Mouse (Mus musculus) Patski (cell line): ENCODE measurements at regions not wholly inside any gene's neighbourhood (a gene's known extent, or its start where the extent isn't known, plus 50 kb on each side); places are given as distances from the start of the nearest gene placed in this dataset.
"Not testable (repeated sequence)": the region's sequence is repeated elsewhere in the genome, so short reads cannot be mapped to it uniquely, and the experiment has no call there.

Experiments used
- ATAC-seq: fragments of 100-300 bp; one replicate; pipeline ENCODE4 v1.8.0; 2021
- CTCF ChIA-PET: fragments of 350-600 bp; sonication (Branson Sonifier 250); formaldehyde crosslinking; loops from one replicate; lab custom pipeline; 2022; ENCODE audit warnings: inconsistent platforms; lab: Charles Lee
- POLR2A ChIA-PET: fragments of 350-600 bp; sonication (Branson Sonifier 250); formaldehyde crosslinking; loops from one replicate; lab custom pipeline; 2022; ENCODE audit warnings: antibody characterized with exemption, inconsistent platforms; lab: Charles Lee
- DNase-seq: peaks from one replicate; pipeline ENCODE4 v3.0.0-alpha.2; 2011; ENCODE audit warnings: low read depth, low spot score
- H3K27me3 ChIP-seq: fragments of 371-371 bp; one replicate; pipeline ENCODE4 v1.5.1; 2021
- CTCF ChIP-seq: fragments of 100-300 bp; IDR thresholded peaks from one replicate; pipeline ENCODE4 v1.5.1; 2021
- in situ Hi-C: fragments of 300-500 bp; cut with MboI; formaldehyde crosslinking; loops from 3 replicates; pipeline ENCODE4 v1.11.1; 2018; ENCODE audit warnings: low pct_unique_long_range_greater_than_20kb, mixed read lengths

DNA sequence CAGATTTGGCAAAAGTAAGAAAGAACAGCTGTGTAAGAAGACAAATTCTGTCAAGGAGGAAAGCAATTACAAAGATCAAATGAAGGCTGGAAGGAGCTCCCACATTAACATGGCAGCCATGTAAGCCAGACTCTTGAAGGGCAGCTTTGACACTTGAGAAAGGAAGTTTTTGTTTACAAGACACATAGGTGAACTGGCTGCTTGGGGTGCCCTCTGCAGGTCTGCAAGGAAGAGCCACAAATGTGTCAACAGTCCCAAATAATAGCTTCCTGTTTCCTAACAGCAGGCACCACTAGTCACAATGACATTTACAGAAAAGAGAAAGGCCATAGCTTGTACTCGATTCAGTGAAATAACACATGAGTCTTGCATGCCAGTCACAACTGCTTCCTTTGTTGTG lies 256.6 kb upstream of the Olfr1507 start:
- in situ Hi-C loops, ATAC-seq, POLR2A ChIA-PET, CTCF ChIA-PET, H3K27me3 ChIP-seq, DNase-seq: not testable (repeated sequence)

DNA sequence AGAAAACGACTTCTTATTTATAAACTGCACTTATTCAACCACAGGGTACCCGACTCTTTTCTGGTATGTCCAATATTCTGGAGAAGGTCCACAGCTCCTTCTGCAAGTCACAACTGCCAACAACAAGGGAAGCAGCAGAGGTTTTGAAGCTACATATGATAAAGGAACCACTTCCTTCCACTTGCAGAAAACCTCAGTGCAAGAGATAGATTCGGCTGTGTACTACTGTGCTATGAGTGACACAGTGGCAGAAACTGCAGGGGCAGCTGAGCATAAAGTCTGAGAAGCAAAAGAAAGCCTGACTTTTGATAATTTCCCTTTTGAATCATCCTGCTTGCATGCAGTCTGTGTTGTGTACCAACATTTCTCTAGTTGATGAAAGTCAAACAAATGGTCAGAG lies 231.1 kb upstream of the Olfr1507 start:
- POLR2A ChIA-PET, in situ Hi-C loops, CTCF ChIA-PET, ATAC-seq, DNase-seq, H3K27me3 ChIP-seq: not testable (repeated sequence)

DNA sequence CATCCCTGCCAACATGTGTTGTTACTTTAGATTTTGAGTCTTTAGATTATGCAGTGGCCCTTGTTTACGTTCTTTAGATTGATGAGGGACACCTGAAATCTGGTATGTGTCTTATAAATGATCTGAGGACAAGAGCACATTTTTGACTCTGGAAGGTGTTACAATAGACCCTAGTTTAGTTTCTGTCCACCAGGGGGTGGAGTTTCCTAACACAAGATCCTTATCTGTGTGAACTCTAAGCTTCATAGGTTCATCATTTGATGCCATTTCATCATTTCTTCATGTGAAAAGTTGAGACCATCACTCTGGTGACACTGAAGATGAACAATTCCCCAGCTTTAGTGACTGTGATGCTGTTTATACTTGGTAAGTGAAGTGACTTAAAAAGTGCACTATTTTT lies 229.4 kb upstream of the Olfr1507 start:
- DNase-seq, in situ Hi-C loops, ATAC-seq, POLR2A ChIA-PET, H3K27me3 ChIP-seq, CTCF ChIA-PET: not testable (repeated sequence)

DNA sequence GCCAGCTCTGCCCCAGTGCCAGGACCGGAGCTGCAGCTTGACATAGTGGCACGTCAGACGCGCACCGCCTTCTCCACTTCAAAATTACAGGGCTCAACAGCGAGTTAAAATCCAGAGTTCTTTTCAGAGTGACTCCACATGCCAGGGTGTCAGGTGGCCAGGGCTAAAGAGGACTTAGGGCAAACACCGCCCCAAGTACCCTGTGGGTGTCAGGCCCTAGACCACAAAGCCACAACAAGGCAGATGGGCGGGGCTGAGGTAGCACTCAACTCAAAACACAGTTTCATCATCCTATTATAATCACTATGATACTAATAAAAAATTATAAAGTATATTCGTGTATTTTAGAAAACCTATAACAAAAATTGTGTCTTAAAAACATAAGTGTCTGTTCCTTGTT lies 225.1 kb upstream of the Olfr1507 start:
- CTCF ChIA-PET, result no interaction called here

DNA sequence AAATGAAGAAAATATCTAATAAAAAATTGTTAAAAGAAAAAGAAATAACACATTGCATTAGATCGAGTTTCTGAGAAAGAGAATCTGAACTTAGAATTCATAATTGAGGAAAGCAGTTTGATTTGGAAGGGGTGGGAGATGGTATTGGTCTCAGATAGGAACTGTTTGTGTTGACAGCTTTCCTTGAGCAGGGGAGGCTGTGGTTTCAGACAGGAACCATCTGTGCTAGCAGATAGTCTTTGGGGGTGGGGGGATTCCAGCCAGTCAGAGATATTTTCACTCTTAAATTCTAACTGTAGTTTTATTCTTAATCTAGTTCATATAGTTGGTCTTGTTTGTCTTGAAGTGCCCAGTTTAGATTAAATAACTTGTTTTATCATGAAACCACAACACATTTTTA lies 205.3 kb upstream of the Olfr1507 start:
- POLR2A ChIA-PET, DNase-seq, in situ Hi-C loops, H3K27me3 ChIP-seq, CTCF ChIA-PET, ATAC-seq: not testable (repeated sequence)

More for the DNA sequence above, 225.1 kb upstream of the Olfr1507 start:
- DNase-seq (no peak), ATAC-seq (no peak)
- no peaks in the 10 kb centered on the region for H3K27me3 ChIP-seq
- POLR2A ChIA-PET, result no interaction called here
- in situ Hi-C loops, result no loop called here
- no peak for TF ChIP-seq CTCF

DNA sequence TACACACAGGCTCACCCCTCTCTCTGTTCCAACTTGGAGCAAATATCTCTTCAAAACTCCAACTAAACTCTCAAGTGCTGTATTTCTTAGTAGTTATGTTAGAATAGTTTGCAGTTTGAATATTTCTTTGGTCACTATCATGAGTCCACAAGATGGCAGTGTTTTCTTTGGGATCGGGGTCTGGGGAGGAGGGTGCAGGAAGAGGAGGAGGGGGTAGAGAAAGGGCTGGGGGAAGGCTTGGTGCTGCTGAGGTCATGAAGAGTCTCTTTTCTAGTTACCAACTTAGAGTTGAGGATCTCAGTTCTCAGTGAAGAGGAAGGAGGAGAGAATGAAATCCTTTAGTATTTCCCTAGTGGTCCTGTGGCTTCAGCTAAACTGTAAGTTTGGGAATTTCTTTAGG lies 188.1 kb upstream of the Olfr1507 start:
- ATAC-seq, DNase-seq, H3K27me3 ChIP-seq, POLR2A ChIA-PET, in situ Hi-C loops, CTCF ChIA-PET: not testable (repeated sequence)

DNA sequence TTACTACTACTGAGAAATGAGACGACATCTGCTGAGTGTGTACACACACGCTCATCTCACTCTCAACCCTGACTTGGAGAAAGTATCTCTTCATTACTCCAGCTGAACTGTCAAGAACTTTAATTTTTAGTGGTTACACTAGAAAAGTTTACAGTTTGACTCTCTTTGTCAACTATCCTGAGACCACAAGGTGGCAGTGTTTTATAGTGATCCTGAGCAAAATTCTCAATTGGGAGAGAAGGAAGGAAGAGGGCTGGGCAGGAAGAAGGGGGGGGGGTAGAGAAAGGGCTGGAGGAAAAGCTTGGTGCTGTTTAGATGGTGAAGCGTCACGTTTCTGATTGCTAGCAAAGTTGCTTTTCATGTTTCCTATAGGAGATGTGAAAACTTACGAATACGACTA lies 158.8 kb upstream of the Olfr1507 start:
- ChIA-PET POLR2A (no interaction called here), CTCF (no interaction called here)
- DNase-seq (no peak), ATAC-seq (no peak)
- no peaks in the 10 kb centered on the region for H3K27me3 ChIP-seq
- peak; percentile 14 for TF ChIP-seq CTCF
- in situ Hi-C loops, result no loop called here

DNA sequence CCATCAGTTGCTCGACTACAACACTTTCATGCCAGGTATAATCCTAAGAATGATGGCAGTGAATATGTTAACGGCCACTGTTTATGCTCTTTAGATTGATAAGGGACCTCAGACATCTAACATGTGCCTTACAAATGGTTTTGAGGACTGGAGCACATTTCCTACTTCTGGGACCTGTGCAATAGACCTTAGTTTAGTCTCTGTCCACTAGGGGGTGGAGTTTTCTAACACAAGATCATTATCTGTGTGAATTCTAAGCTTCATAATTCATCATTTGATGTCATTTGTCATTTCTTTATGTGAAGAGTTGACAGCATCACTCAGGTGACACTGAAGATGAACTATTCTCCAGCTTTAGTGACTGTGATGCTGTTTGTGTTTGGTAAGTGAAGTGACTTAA lies 142.6 kb upstream of the Olfr1507 start:
- POLR2A ChIA-PET, result no interaction called here
- no peak for ATAC-seq
- in situ Hi-C loops, result no loop called here

DNA sequence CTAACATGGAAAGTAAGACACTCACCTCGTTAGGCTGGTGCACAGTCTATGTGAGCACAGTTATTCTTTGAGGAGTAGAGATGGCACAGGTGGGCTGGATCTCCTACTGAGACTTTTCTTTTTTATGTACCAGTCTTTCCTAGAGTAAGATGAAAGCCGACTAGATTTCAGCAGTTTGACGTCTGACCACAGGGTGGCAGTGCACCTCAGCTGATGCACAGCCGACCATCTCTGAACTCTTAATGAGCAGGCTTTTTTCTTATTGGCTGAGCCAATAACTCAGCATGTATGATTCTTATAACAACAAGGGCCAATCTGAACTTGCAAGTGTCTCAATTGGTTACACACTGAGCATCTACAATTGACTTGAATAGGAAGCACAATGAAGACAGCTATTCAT lies 126.6 kb upstream of the Olfr1507 start:
- in situ Hi-C loops, result no loop called here
- no peak for ATAC-seq
- TF ChIP-seq CTCF, result peak; percentile 47
- no peak for DNase-seq
- ChIA-PET CTCF (interaction anchor here (1.0 kb wide), 1 partner anchor 8 kb away, joined by 3 read pairs; no protein-coding TSS in a partner anchor), POLR2A (no interaction called here)
- H3K27me3 ChIP-seq, result no peaks in the 10 kb centered on the region

More for the DNA sequence above, 142.6 kb upstream of the Olfr1507 start:
- CTCF ChIA-PET, result no interaction called here
- DNase-seq, result no peak
- H3K27me3 ChIP-seq, result no peaks in the 10 kb centered on the region
- peak; percentile 22 for TF ChIP-seq CTCF

DNA sequence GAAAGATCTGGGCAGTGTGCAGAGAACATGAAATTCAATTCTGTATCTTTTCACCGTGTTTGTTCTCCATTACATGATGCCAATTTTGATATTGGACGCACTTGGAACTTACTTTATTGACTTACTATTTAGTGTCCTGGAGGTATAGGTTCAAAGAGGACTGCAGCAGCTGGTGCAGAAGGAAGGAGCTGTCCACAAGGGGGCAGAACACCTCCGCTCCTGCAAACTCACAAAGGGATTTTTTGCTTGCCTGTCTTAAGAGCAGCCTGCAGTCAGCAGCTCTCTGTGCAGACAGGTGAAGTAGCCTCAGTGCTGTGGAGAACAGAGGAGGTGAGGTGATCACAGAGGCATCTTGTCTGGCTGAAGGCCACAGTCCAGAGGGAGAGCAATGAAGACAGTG lies 84.8 kb upstream of the Olfr1507 start:
- TF ChIP-seq CTCF, result peak; percentile 22
- in situ Hi-C loops, result no loop called here
- DNase-seq (no peak), ATAC-seq (no peak)
- CTCF ChIA-PET, result no interaction called here
- no peaks in the 10 kb centered on the region for H3K27me3 ChIP-seq
- POLR2A ChIA-PET, result no interaction called here

DNA sequence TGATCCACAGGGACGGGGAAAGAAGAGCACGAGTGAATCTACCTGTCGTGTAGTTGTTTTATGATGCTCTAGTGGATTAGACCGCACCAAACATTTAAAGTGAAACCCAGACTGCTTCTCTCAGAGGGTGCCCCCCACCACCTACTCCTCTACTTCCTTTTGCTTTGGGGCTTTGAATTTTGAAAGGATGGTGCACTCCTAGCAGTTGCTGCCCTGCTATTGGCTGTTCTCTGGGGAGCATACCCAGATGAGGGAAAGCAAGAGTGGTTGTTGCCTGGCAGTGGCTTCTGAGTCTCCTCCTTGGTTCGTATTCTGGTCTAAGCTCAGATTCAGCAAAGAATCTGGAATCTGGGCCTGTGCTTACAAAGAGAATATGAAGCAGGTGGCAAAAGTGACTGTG lies 71.4 kb upstream of the Olfr1507 start:
- ATAC-seq, result no peak
- POLR2A ChIA-PET, result no interaction called here
- in situ Hi-C loops, result no loop called here
- H3K27me3 ChIP-seq, result no peaks in the 10 kb centered on the region
- TF ChIP-seq CTCF, result no peak
- CTCF ChIA-PET, result no interaction called here
- DNase-seq, result no peak

DNA sequence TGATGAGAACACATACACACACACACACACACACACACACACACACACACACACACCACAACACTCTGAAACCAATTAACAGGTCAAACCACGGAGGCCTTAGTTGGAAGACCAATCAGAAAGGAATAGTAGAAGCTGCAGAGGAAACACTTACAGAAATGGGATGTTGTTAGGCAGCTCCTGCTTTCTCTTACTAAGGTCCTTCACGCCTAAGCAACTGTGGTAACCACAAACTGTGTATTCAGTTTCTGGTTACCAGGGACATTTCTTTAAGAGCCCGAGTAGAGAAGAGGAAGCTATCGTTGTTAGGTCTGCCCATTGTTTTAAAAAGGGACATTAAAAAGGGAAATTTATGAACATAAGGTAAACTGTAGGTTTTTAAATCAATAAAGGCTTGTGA lies 70.1 kb upstream of the Olfr1507 start:
- no peak for ATAC-seq
- POLR2A ChIA-PET, result no interaction called here
- no peaks in the 10 kb centered on the region for H3K27me3 ChIP-seq
- no peak for DNase-seq
- TF ChIP-seq CTCF, result no peak
- in situ Hi-C loops, result no loop called here
- CTCF ChIA-PET, result no interaction called here

DNA sequence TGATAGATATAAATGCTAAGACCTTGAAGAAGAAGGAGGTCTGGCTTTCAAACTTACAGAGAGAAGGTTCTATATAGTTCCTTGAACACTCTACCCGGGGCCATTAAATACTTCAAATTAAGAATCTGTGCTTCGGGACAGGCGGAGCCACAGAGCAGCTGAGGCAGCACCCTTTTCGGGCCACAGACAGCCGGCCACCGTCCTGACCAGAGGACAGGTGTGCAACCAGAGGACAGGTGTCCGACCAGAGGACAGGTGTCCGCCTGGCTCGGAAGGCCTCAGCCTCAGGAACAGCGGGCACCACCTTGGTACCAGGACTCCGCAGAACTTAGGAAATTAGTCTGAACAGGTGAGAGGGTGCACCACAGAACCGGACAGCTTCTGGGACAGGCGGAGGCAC lies 60.8 kb upstream of the Olfr1507 start:
- in situ Hi-C loops, ATAC-seq, CTCF ChIA-PET, H3K27me3 ChIP-seq, DNase-seq: not testable (repeated sequence)
- POLR2A ChIA-PET, result interaction anchor here (0.7 kb wide), 1 partner anchor 8 kb away, joined by 3 read pairs; no protein-coding TSS in a partner anchor
